Mouse (Mus musculus) hindbrain, postnatal 0 days (tissue): ENCODE data around the gene Il18. TPM values are rescaled to one million over a fixed set of nuclear protein-coding genes. Genes with fewer than 3 reads are reported as not detected.

ENCODE experiments used
- ATAC-seq: fragments of 200-750 bp; cut with Nextera tagmentation; 2 replicates; pipeline ENCODE4 v1.8.0; 2017; ENCODE audit warnings: mild to moderate bottlenecking, moderate TSS enrichment, moderate library complexity
- DNase-seq: peaks from one replicate; pipeline ENCODE4 v3.0.0-alpha.2; 2015; ENCODE audit warnings: low spot score
- H3K27ac ChIP-seq: fragments of 300-500 bp; sonication (generic); 2 replicates; pipeline ENCODE4 v1.5.1; 2014; ENCODE audit warnings: mild to moderate bottlenecking
- H3K27me3 ChIP-seq: fragments of 300-500 bp; sonication (generic); 2 replicates; pipeline ENCODE4 v1.6.1; 2014; ENCODE audit warnings: low read length, mixed read lengths; ENCODE audit not compliant: insufficient read depth
- H3K36me3 ChIP-seq: fragments of 300-500 bp; sonication (generic); 2 replicates; pipeline ENCODE4 v1.6.1; 2014; ENCODE audit warnings: low read length, mixed read lengths; ENCODE audit not compliant: insufficient read depth
- H3K4me1 ChIP-seq: fragments of 300-500 bp; sonication (generic); 2 replicates; pipeline ENCODE4 v1.6.1; 2014; ENCODE audit warnings: antibody characterized with exemption, low read length, mixed read lengths; ENCODE audit not compliant: insufficient read depth
- H3K4me2 ChIP-seq: fragments of 300-500 bp; sonication (generic); 2 replicates; pipeline ENCODE4 v1.6.1; 2014; ENCODE audit warnings: low read depth, mild to moderate bottlenecking, low read length, moderate library complexity, mixed read lengths
- H3K4me3 ChIP-seq: fragments of 300-500 bp; sonication (generic); 2 replicates; pipeline ENCODE4 v1.5.1; 2014; ENCODE audit warnings: low read length
- H3K9ac ChIP-seq: fragments of 300-500 bp; sonication (generic); replicated peaks from 2 replicates; pipeline ENCODE4 v1.6.1; 2014; ENCODE audit warnings: mild to moderate bottlenecking, low read length, moderate library complexity, mixed read lengths
- H3K9me3 ChIP-seq: fragments of 300-500 bp; sonication (generic); 2 replicates; pipeline ENCODE4 v1.6.1; 2016; ENCODE audit warnings: low read length, mixed read lengths
- CTCF ChIP-seq: IDR thresholded peaks from 2 replicates; pipeline ENCODE4 v1.5.1; 2016; ENCODE audit warnings: antibody characterized with exemption, control low read depth, low read depth
- WGBS: fragments of 180-500 bp; shearing (Covaris S2); extraction: QIAGEN DNeasy Blood & Tissue Kit; methylation state at CpG from one replicate; pipeline ENCODE4 v1.1.7; 2014; 5-methylcytosine and 5-hydroxymethylcytosine counted together
- polyA plus RNA-seq: library from polyadenylated mRNA; unstranded; fragments of >200 nt; fragmentation: Nextera tagmentation; extraction: Ambion mirVana; gene quantifications from 2 replicates; pipeline ENCODE4 v1.2.1, GENCODE M21; 2015
- total RNA-seq: library from RNA; depleted of rRNA; stranded (reverse); fragments of >200 nt; gene quantifications from 2 replicates; pipeline ENCODE4 v1.2.3, GENCODE M21; 2014

The Il18 gene
- total and polyA plus RNA-seq, 2 experiments from 2014 or later, result 17.2 to 38.0 TPM

- DNase-seq (no peak), ATAC-seq (no peak)
- Histone ChIP-seq H3K9ac (no peak overlapping the region), H3K4me3 (no peak overlapping the region), H3K27me3 (no peaks in the 10 kb centered on the region), H3K4me1 (no peaks in the 10 kb centered on the region), H3K27ac (no peak overlapping the region), H3K4me2 (no peak overlapping the region), H3K9me3 (no peaks in the 10 kb centered on the region), H3K36me3 (peaks cover 8% of the 10 kb centered on the region; the same call in 1 of the 2 replicates)
- no peak for TF ChIP-seq CTCF
- WGBS, result 74% methylated on average over 10 of the region's 10 CpGs
These were observed 36.4 kb downstream of the Il18 start for GRCm38 (mm10) chr9:50590856-50591518.

- Histone ChIP-seq H3K4me1 (no peaks in the 10 kb centered on the region), H3K36me3 (peaks cover 25% of the 10 kb centered on the region), H3K9ac (no peak overlapping the region), H3K27ac (no peak overlapping the region), H3K4me3 (no peak overlapping the region), H3K4me2 (no peak overlapping the region), H3K27me3 (no peaks in the 10 kb centered on the region), H3K9me3 (no peaks in the 10 kb centered on the region)
- ATAC-seq, result no peak
- DNase-seq, result no peak
- 91% methylated on average over 9 of the region's 9 CpGs for WGBS
- TF ChIP-seq CTCF, result no peak
These were observed 38.3 kb downstream of the Il18 start for GRCm38 (mm10) chr9:50592955-50593354.

GRCm38 (mm10) chr9:50593544-50593943 lies 38.9 kb downstream of the Il18 start:
- Histone ChIP-seq H3K4me3 (no peak overlapping the region), H3K9ac (no peak overlapping the region), H3K36me3 (peaks cover 31% of the 10 kb centered on the region), H3K9me3 (no peaks in the 10 kb centered on the region), H3K4me1 (no peaks in the 10 kb centered on the region), H3K27me3 (no peaks in the 10 kb centered on the region), H3K27ac (no peak overlapping the region), H3K4me2 (no peak overlapping the region)
- peak; percentile 61 for TF ChIP-seq CTCF
- no peak for ATAC-seq
- peak; percentile 25 for DNase-seq
- 87% methylated on average over 3 of the region's 3 CpGs for WGBS

GRCm38 (mm10) chr9:50594794-50595417 lies 40.3 kb downstream of the Il18 start:
- ATAC-seq (no peak), DNase-seq (no peak)
- Histone ChIP-seq H3K9me3 (no peaks in the 10 kb centered on the region), H3K9ac (no peak overlapping the region), H3K4me1 (no peaks in the 10 kb centered on the region), H3K27me3 (no peaks in the 10 kb centered on the region), H3K27ac (no peak overlapping the region), H3K4me2 (no peak overlapping the region), H3K36me3 (peaks cover 40% of the 10 kb centered on the region), H3K4me3 (no peak overlapping the region)
- WGBS, result 73% methylated on average over 12 of the region's 12 CpGs
- no peak for TF ChIP-seq CTCF

- Histone ChIP-seq H3K4me3 (no peak overlapping the region), H3K27me3 (no peaks in the 10 kb centered on the region), H3K9me3 (no peaks in the 10 kb centered on the region), H3K4me1 (peaks cover 6% of the 10 kb centered on the region; the same call in 1 of the 2 replicates), H3K9ac (no peak overlapping the region), H3K36me3 (peaks cover 45% of the 10 kb centered on the region), H3K27ac (no peak overlapping the region), H3K4me2 (no peak overlapping the region)
- no peak for TF ChIP-seq CTCF
- DNase-seq, result no peak
- ATAC-seq, result no peak
- WGBS, result 94% methylated on average over 8 of the region's 8 CpGs
These were observed 42.3 kb downstream of the Il18 start for GRCm38 (mm10) chr9:50596973-50597372.

GRCm38 (mm10) chr9:50601536-50601935 lies 46.9 kb downstream of the Il18 start:
- no peak overlapping the region for H3K4me3 ChIP-seq
- H3K36me3 ChIP-seq, result peaks cover 39% of the 10 kb centered on the region
- no peak for TF ChIP-seq CTCF
- no peak overlapping the region for H3K9ac ChIP-seq
- no peak for DNase-seq
- 78% methylated on average over 6 of the region's 6 CpGs for WGBS
- no peak overlapping the region for H3K4me2 ChIP-seq
- H3K4me1 ChIP-seq, result peaks cover 17% of the 10 kb centered on the region
- H3K27me3 ChIP-seq, result no peaks in the 10 kb centered on the region
- no peaks in the 10 kb centered on the region for H3K9me3 ChIP-seq
- H3K27ac ChIP-seq, result no peak overlapping the region
- no peak for ATAC-seq
